Mouse (Mus musculus) liver, embryonic 14.5 days (tissue): ENCODE results near the gene Vill. TPM values are rescaled to one million over a fixed set of nuclear protein-coding genes. Genes with fewer than 3 reads are reported as not detected.

ENCODE experiments used
- ATAC-seq: fragments of 200-750 bp; cut with Nextera tagmentation; 2 replicates; pipeline ENCODE4 v1.8.0; 2017; ENCODE audit warnings: moderate number of reproducible peaks, mild to moderate bottlenecking, moderate library complexity; ENCODE audit not compliant: insufficient read depth
- DNase-seq, 3 experiments: peaks; one replicate each; pipeline ENCODE4 v3.0.0-alpha.2; 2012 to 2013; ENCODE audit warnings: low read depth in 3 of 3, low spot score in 3 of 3
- H3K27ac ChIP-seq: fragments of 300-500 bp; sonication (generic); 2 replicates; pipeline ENCODE4 v1.5.1; 2014; ENCODE audit warnings: moderate library complexity, mild to moderate bottlenecking, control low read depth, inconsistent platforms
- H3K27me3 ChIP-seq: fragments of 300-500 bp; sonication (generic); 2 replicates; pipeline ENCODE4 v1.6.1; 2014; ENCODE audit warnings: mild to moderate bottlenecking, low read length, moderate library complexity; ENCODE audit not compliant: control insufficient read depth, insufficient read depth
- H3K36me3 ChIP-seq: fragments of 300-500 bp; sonication (generic); replicated peaks from 2 replicates; pipeline ENCODE4 v1.6.1; 2014; ENCODE audit warnings: low read depth; ENCODE audit not compliant: control insufficient read depth, insufficient read depth
- H3K4me1 ChIP-seq, 2 experiments: fragments of 200-500 bp in 1 of 2; fragments of 300-500 bp in 1 of 2; sonication (generic) in 1 of 2; replicated peaks; 2 replicates each; pipeline ENCODE4 v1.6.1; 2012 to 2014; ENCODE audit warnings: antibody characterized with exemption in 1 of 2, inconsistent platforms in 1 of 2, low read length in 1 of 2; ENCODE audit not compliant: control insufficient read depth in 2 of 2, insufficient read depth in 2 of 2
- H3K4me2 ChIP-seq: fragments of 300-500 bp; sonication (generic); 2 replicates; pipeline ENCODE4 v1.6.1; 2014; ENCODE audit warnings: low read depth, mild to moderate bottlenecking, control low read depth, moderate library complexity
- H3K4me3 ChIP-seq, 2 experiments: fragments of 200-500 bp in 1 of 2; fragments of 300-500 bp in 1 of 2; sonication (generic) in 1 of 2; 2 replicates each; pipeline ENCODE4 v1.5.1; 2012 to 2014; ENCODE audit warnings: low read depth in 2 of 2, low read length in 2 of 2, mild to moderate bottlenecking in 2 of 2, control low read depth in 1 of 2, inconsistent platforms in 1 of 2, moderate library complexity in 1 of 2; ENCODE audit not compliant: insufficient read depth in 1 of 2
- H3K9ac ChIP-seq: fragments of 300-500 bp; sonication (generic); replicated peaks from 2 replicates; pipeline ENCODE4 v1.6.1; 2014; ENCODE audit warnings: mild to moderate bottlenecking, control low read depth, moderate library complexity
- H3K9me3 ChIP-seq: fragments of 300-500 bp; sonication (generic); 2 replicates; pipeline ENCODE4 v1.6.1; 2016; ENCODE audit warnings: low read length, mixed read lengths; ENCODE audit not compliant: control insufficient read depth
- CTCF ChIP-seq: IDR thresholded peaks from 2 replicates; pipeline ENCODE4 v1.5.1; 2016; ENCODE audit warnings: antibody characterized with exemption, low read depth, control low read depth
- EP300 ChIP-seq: IDR thresholded peaks from 2 replicates; pipeline ENCODE4 v1.6.1; 2016; ENCODE audit warnings: antibody characterized with exemption, low read depth
- WGBS: fragments of 180-500 bp; shearing (Covaris S2); extraction: QIAGEN DNeasy Blood & Tissue Kit; methylation state at CpG from one replicate; pipeline ENCODE4 v1.1.7; 2014; ENCODE audit not compliant: insufficient replicate concordance; 5-methylcytosine and 5-hydroxymethylcytosine counted together
- polyA plus RNA-seq, 2 experiments: library from polyadenylated mRNA; depleted of rRNA in 1 of 2; stranded (reverse) in 1 of 2; unstranded in 1 of 2; fragments of >200 nt; fragmentation: Nextera tagmentation in 1 of 2; extraction: Ambion mirVana in 1 of 2; gene quantifications; 2 replicates each; pipeline versions ENCODE4 v1.2.1 to v1.2.3; 2012 to 2014

The Vill gene
- polyA plus RNA-seq, 2 experiments, result 7.4 to 9.7 TPM

- WGBS, result 53% methylated on average over 5 of the region's 5 CpGs
- Histone ChIP-seq H3K4me1 (peaks cover 0 to 8% of the 10 kb centered on the region in 2 experiments; a peak in 1 of 4 replicates), H3K9ac (no peak overlapping the region), H3K27me3 (peaks cover 5% of the 10 kb centered on the region), H3K27ac (no peak overlapping the region), H3K4me2 (no peak overlapping the region; the same call in 1 of the 2 replicates), H3K9me3 (no peaks in the 10 kb centered on the region), H3K36me3 (no peaks in the 10 kb centered on the region), H3K4me3 (no peak overlapping the region)
- DNase-seq (no peak), ATAC-seq (no peak)
- TF ChIP-seq EP300 (no peak), CTCF (no peak)
Observed at GRCm38 (mm10) chr9:119087309-119087708, 34.7 kb downstream of the Vill start.

GRCm38 (mm10) chr9:119088148-119088801 is 35.7 kb downstream of the Vill start:
- Histone ChIP-seq H3K4me3 (peak overlapping the region; percentile 22 to 51), H3K27ac (no peak overlapping the region), H3K9ac (no peak overlapping the region), H3K4me2 (peak overlapping the region; percentile 57), H3K27me3 (peaks cover 14% of the 10 kb centered on the region), H3K4me1 (peaks cover 0 to 8% of the 10 kb centered on the region in 2 experiments; a peak in 1 of 4 replicates), H3K9me3 (no peaks in the 10 kb centered on the region), H3K36me3 (no peaks in the 10 kb centered on the region)
- DNase-seq, result peak; percentile 32 to 60 (median 42)
- peak; percentile 66 for ATAC-seq
- TF ChIP-seq EP300 (no peak), CTCF (no peak)
- 1% methylated on average over 24 of the region's 24 CpGs for WGBS

- WGBS, result 65% methylated on average over 7 of the region's 7 CpGs
- H3K27me3 ChIP-seq, result peaks cover 24% of the 10 kb centered on the region
- ATAC-seq (no peak), DNase-seq (no peak)
- H3K4me3 ChIP-seq, result no peak overlapping the region
- no peaks in the 10 kb centered on the region for H3K36me3 ChIP-seq
- H3K4me2 ChIP-seq, result no peak overlapping the region
- H3K9me3 ChIP-seq, result no peaks in the 10 kb centered on the region
- no peak for TF ChIP-seq CTCF
- TF ChIP-seq EP300, result no peak
- no peak overlapping the region for H3K9ac ChIP-seq
- H3K27ac ChIP-seq, result no peak overlapping the region
- H3K4me1 ChIP-seq, result peaks cover 0 to 8% of the 10 kb centered on the region in 2 experiments; a peak in 1 of 4 replicates
Observed at GRCm38 (mm10) chr9:119089437-119089836, 36.9 kb downstream of the Vill start.

- Histone ChIP-seq H3K4me2 (no peak overlapping the region), H3K4me1 (peaks cover 0 to 8% of the 10 kb centered on the region in 2 experiments; a peak in 1 of 4 replicates), H3K9me3 (no peaks in the 10 kb centered on the region), H3K9ac (no peak overlapping the region), H3K36me3 (no peaks in the 10 kb centered on the region), H3K4me3 (no peak overlapping the region), H3K27me3 (peaks cover 24% of the 10 kb centered on the region), H3K27ac (no peak overlapping the region)
- TF ChIP-seq CTCF (no peak), EP300 (no peak)
- DNase-seq, result no peak
- no peak for ATAC-seq
- 74% methylated on average over 5 of the region's 5 CpGs for WGBS
Observed at GRCm38 (mm10) chr9:119090462-119090861, 37.9 kb downstream of the Vill start.

GRCm38 (mm10) chr9:119091581-119092310 is 39.2 kb downstream of the Vill start:
- 62% methylated on average over 12 of the region's 12 CpGs for WGBS
- Histone ChIP-seq H3K27ac (no peak overlapping the region), H3K4me1 (peaks cover 0 to 8% of the 10 kb centered on the region in 2 experiments; a peak in 1 of 4 replicates), H3K4me2 (no peak overlapping the region), H3K36me3 (no peaks in the 10 kb centered on the region), H3K9me3 (no peaks in the 10 kb centered on the region), H3K27me3 (peaks cover 24% of the 10 kb centered on the region), H3K9ac (no peak overlapping the region), H3K4me3 (no peak overlapping the region)
- ATAC-seq, result no peak
- TF ChIP-seq CTCF, result no peak
- no peak for TF ChIP-seq EP300
- no peak for DNase-seq
